Mouse (Mus musculus) CH12F3 (cell line): ENCODE measurements around the gene Enpep.

ENCODE experiments used
- in situ Hi-C: fragments of 300-500 bp; cut with MboI; formaldehyde crosslinking; loops from 2 replicates; pipeline ENCODE4 v1.14.3; 2020; ENCODE audit warnings: low sequenced_read_pairs

Gene Enpep

GRCm38 (mm10) chr3:129313221-129313620 lies 19.3 kb downstream of the Enpep start:
- in situ Hi-C loops, result no loop called here

- in situ Hi-C loops, result no loop called here
Observed at GRCm38 (mm10) chr3:129312511-129312910, 20.0 kb downstream of the Enpep start.

- in situ Hi-C loops, result no loop called here
Observed at GRCm38 (mm10) chr3:129311951-129312350, 20.6 kb downstream of the Enpep start.

- in situ Hi-C loops, result no loop called here
Observed at GRCm38 (mm10) chr3:129309926-129310325, 22.6 kb downstream of the Enpep start.

- in situ Hi-C loops, result no loop called here
Observed at GRCm38 (mm10) chr3:129308876-129309275, 23.6 kb downstream of the Enpep start.

GRCm38 (mm10) chr3:129308102-129308752 lies 24.3 kb downstream of the Enpep start:
- in situ Hi-C loops, result no loop called here

- in situ Hi-C loops, result no loop called here
Observed at GRCm38 (mm10) chr3:129303941-129304340, 28.6 kb downstream of the Enpep start.

GRCm38 (mm10) chr3:129299874-129300273 lies 32.6 kb downstream of the Enpep start:
- in situ Hi-C loops, result no loop called here

GRCm38 (mm10) chr3:129298606-129299005 lies 33.9 kb downstream of the Enpep start:
- in situ Hi-C loops, result no loop called here

GRCm38 (mm10) chr3:129296994-129297393 lies 35.5 kb downstream of the Enpep start:
- in situ Hi-C loops, result no loop called here

- in situ Hi-C loops, result no loop called here
Observed at GRCm38 (mm10) chr3:129295883-129296282, 36.6 kb downstream of the Enpep start.

GRCm38 (mm10) chr3:129289536-129289935 lies 43.0 kb downstream of the Enpep start:
- in situ Hi-C loops, result no loop called here

- in situ Hi-C loops, result no loop called here
Observed at GRCm38 (mm10) chr3:129287140-129287539, 45.4 kb downstream of the Enpep start.

GRCm38 (mm10) chr3:129286426-129286825 lies 46.1 kb downstream of the Enpep start:
- in situ Hi-C loops, result no loop called here

- in situ Hi-C loops, result no loop called here
Observed at GRCm38 (mm10) chr3:129284326-129284725, 48.2 kb downstream of the Enpep start.

- in situ Hi-C loops, result no loop called here
Observed at GRCm38 (mm10) chr3:129279441-129279840, 53.1 kb downstream of the Enpep start.

- in situ Hi-C loops, result no loop called here
Observed at GRCm38 (mm10) chr3:129273156-129273831, 59.2 kb downstream of the Enpep start.

- in situ Hi-C loops, result no loop called here
Observed at GRCm38 (mm10) chr3:129270044-129270443, 62.5 kb downstream of the Enpep start.

- in situ Hi-C loops, result no loop called here
Observed at GRCm38 (mm10) chr3:129268886-129269683, 63.4 kb downstream of the Enpep start.

GRCm38 (mm10) chr3:129258497-129258896 lies 74.0 kb downstream of the Enpep start:
- in situ Hi-C loops, result no loop called here

- in situ Hi-C loops, result no loop called here
Observed at GRCm38 (mm10) chr3:129256766-129257165, 75.8 kb downstream of the Enpep start.

- in situ Hi-C loops, result no loop called here
Observed at GRCm38 (mm10) chr3:129256283-129256682, 76.2 kb downstream of the Enpep start.
